Mouse (Mus musculus) stomach, embryonic 16.5 days (tissue): ENCODE measurements around the gene Acsbg2. TPM values are rescaled to one million over a fixed set of nuclear protein-coding genes. Genes with fewer than 3 reads are reported as not detected.

Experiments
- ATAC-seq: fragments of 200-750 bp; cut with Nextera tagmentation; 2 replicates; pipeline ENCODE4 v1.8.0; 2017; ENCODE audit warnings: moderate number of reproducible peaks, moderate TSS enrichment; ENCODE audit not compliant: insufficient read depth, low FRiP score
- H3K27ac ChIP-seq: fragments of 300-500 bp; sonication (generic); 2 replicates; pipeline ENCODE4 v1.5.1; 2014; ENCODE audit warnings: low read length
- H3K27me3 ChIP-seq: fragments of 300-500 bp; sonication (generic); 2 replicates; pipeline ENCODE4 v1.6.1; 2014; ENCODE audit warnings: low read length, control low read depth, mixed read lengths; ENCODE audit not compliant: control insufficient read depth, insufficient read depth
- H3K36me3 ChIP-seq: fragments of 300-500 bp; sonication (generic); 2 replicates; pipeline ENCODE4 v1.6.1; 2014; ENCODE audit warnings: low read length; ENCODE audit not compliant: control insufficient read depth, insufficient read depth
- H3K4me1 ChIP-seq: fragments of 300-500 bp; sonication (generic); 2 replicates; pipeline ENCODE4 v1.6.1; 2014; ENCODE audit warnings: low read length, control low read depth, mixed read lengths; ENCODE audit not compliant: control insufficient read depth, insufficient read depth
- H3K4me2 ChIP-seq: fragments of 300-500 bp; sonication (generic); 2 replicates; pipeline ENCODE4 v1.6.1; 2014; ENCODE audit warnings: low read depth, low read length, mixed read lengths
- H3K4me3 ChIP-seq: fragments of 300-500 bp; sonication (generic); replicated peaks from 2 replicates; pipeline ENCODE4 v1.5.1; 2014; ENCODE audit warnings: mild to moderate bottlenecking, low read length
- H3K9ac ChIP-seq: fragments of 300-500 bp; sonication (generic); 2 replicates; pipeline ENCODE4 v1.6.1; 2014; ENCODE audit warnings: low read length
- H3K9me3 ChIP-seq: fragments of 300-500 bp; sonication (generic); replicated peaks from 2 replicates; pipeline ENCODE4 v1.6.1; 2016; ENCODE audit warnings: low read length, control low read depth; ENCODE audit not compliant: control insufficient read depth
- WGBS: fragments of 180-500 bp; shearing (Covaris S2); extraction: QIAGEN DNeasy Blood & Tissue Kit; methylation state at CpG from one replicate; pipeline ENCODE4 v1.1.7; 2014; 5-methylcytosine and 5-hydroxymethylcytosine counted together
- polyA plus RNA-seq: library from polyadenylated mRNA; unstranded; fragments of >200 nt; fragmentation: Nextera tagmentation; extraction: Ambion mirVana; gene quantifications from 2 replicates; pipeline ENCODE4 v1.2.1, GENCODE M21; 2015

The Acsbg2 gene
- polyA plus RNA-seq, 1 experiment from 2014 or later: not detected

GRCm38 (mm10) chr17:56897630-56898195 lies 23.5 kb upstream of the Acsbg2 start:
- no peak overlapping the region for H3K4me3 ChIP-seq
- ATAC-seq: peak; percentile 65; the same call in 1 of the 2 replicates
- H3K27ac ChIP-seq: no peak overlapping the region
- WGBS: 76% methylated on average over 7 of the region's 7 CpGs
- peaks cover 20% of the 10 kb centered on the region for H3K36me3 ChIP-seq
- H3K9me3 ChIP-seq: no peaks in the 10 kb centered on the region
- H3K9ac ChIP-seq: no peak overlapping the region
- no peak overlapping the region for H3K4me2 ChIP-seq
- H3K27me3 ChIP-seq: no peaks in the 10 kb centered on the region
- no peaks in the 10 kb centered on the region for H3K4me1 ChIP-seq

GRCm38 (mm10) chr17:56896513-56897129 lies 22.4 kb upstream of the Acsbg2 start:
- no peak overlapping the region for H3K4me2 ChIP-seq
- 87% methylated on average over 6 of the region's 6 CpGs for WGBS

GRCm38 (mm10) chr17:56895368-56895918 lies 21.2 kb upstream of the Acsbg2 start:
- no peak overlapping the region for H3K4me2 ChIP-seq
- ATAC-seq: no peak
- H3K9me3 ChIP-seq: no peaks in the 10 kb centered on the region
- no peak overlapping the region for H3K9ac ChIP-seq
- H3K4me3 ChIP-seq: no peak overlapping the region
- 90% methylated on average over 9 of the region's 9 CpGs for WGBS
- H3K27me3 ChIP-seq: no peaks in the 10 kb centered on the region
- peaks cover 35% of the 10 kb centered on the region for H3K36me3 ChIP-seq
- H3K27ac ChIP-seq: no peak overlapping the region
- no peaks in the 10 kb centered on the region for H3K4me1 ChIP-seq

More at GRCm38 (mm10) chr17:56896513-56897129, 22.4 kb upstream of the Acsbg2 start:
- no peaks in the 10 kb centered on the region for H3K27me3 ChIP-seq
- ATAC-seq: no peak
- H3K4me1 ChIP-seq: no peaks in the 10 kb centered on the region
- no peak overlapping the region for H3K4me3 ChIP-seq
- peaks cover 29% of the 10 kb centered on the region for H3K36me3 ChIP-seq
- no peak overlapping the region for H3K27ac ChIP-seq
- no peaks in the 10 kb centered on the region for H3K9me3 ChIP-seq
- H3K9ac ChIP-seq: no peak overlapping the region

GRCm38 (mm10) chr17:56890018-56890417 lies 15.8 kb upstream of the Acsbg2 start:
- no peak for ATAC-seq
- no peak overlapping the region for H3K27ac ChIP-seq
- no peak overlapping the region for H3K9ac ChIP-seq
- H3K4me1 ChIP-seq: no peaks in the 10 kb centered on the region
- no peak overlapping the region for H3K4me2 ChIP-seq
- no peaks in the 10 kb centered on the region for H3K9me3 ChIP-seq
- WGBS: 94% methylated on average over 2 of the region's 2 CpGs
- peaks cover 30% of the 10 kb centered on the region for H3K36me3 ChIP-seq
- no peak overlapping the region for H3K4me3 ChIP-seq
- no peaks in the 10 kb centered on the region for H3K27me3 ChIP-seq

GRCm38 (mm10) chr17:56888050-56888449 lies 13.8 kb upstream of the Acsbg2 start:
- no peak overlapping the region for H3K4me2 ChIP-seq
- H3K36me3 ChIP-seq: peaks cover 17% of the 10 kb centered on the region
- no peaks in the 10 kb centered on the region for H3K9me3 ChIP-seq
- H3K4me3 ChIP-seq: no peak overlapping the region
- 80% methylated on average over 2 of the region's 3 CpGs for WGBS
- no peak overlapping the region for H3K9ac ChIP-seq
- H3K27ac ChIP-seq: no peak overlapping the region
- ATAC-seq: no peak
- no peaks in the 10 kb centered on the region for H3K27me3 ChIP-seq
- peaks cover 4% of the 10 kb centered on the region; the same call in 1 of the 2 replicates for H3K4me1 ChIP-seq

- Histone ChIP-seq H3K9ac (no peak overlapping the region), H3K4me3 (no peak overlapping the region), H3K4me1 (peaks cover 4% of the 10 kb centered on the region; the same call in 1 of the 2 replicates), H3K9me3 (no peaks in the 10 kb centered on the region), H3K36me3 (no peaks in the 10 kb centered on the region), H3K27me3 (no peaks in the 10 kb centered on the region), H3K4me2 (no peak overlapping the region), H3K27ac (no peak overlapping the region)
- WGBS: 88% methylated on average over 17 of the region's 17 CpGs
- no peak for ATAC-seq
These were observed 10.6 kb upstream of the Acsbg2 start for GRCm38 (mm10) chr17:56884809-56885208.

GRCm38 (mm10) chr17:56884331-56884730 lies 10.1 kb upstream of the Acsbg2 start:
- Histone ChIP-seq H3K4me3 (no peak overlapping the region), H3K9me3 (no peaks in the 10 kb centered on the region), H3K9ac (no peak overlapping the region), H3K36me3 (no peaks in the 10 kb centered on the region), H3K27me3 (no peaks in the 10 kb centered on the region), H3K27ac (no peak overlapping the region), H3K4me1 (peaks cover 4% of the 10 kb centered on the region; the same call in 1 of the 2 replicates), H3K4me2 (no peak overlapping the region)
- no peak for ATAC-seq
- WGBS: 52% methylated on average over 5 of the region's 5 CpGs

GRCm38 (mm10) chr17:56883612-56884011 lies 9.4 kb upstream of the Acsbg2 start:
- peak; percentile 52; the same call in 1 of the 2 replicates for ATAC-seq
- H3K4me3 ChIP-seq: peak overlapping the region; percentile 23

GRCm38 (mm10) chr17:56877426-56877825 lies 3.2 kb upstream of the Acsbg2 start:
- 86% methylated on average over 19 of the region's 19 CpGs for WGBS
- H3K9me3 ChIP-seq: no peaks in the 10 kb centered on the region
- no peak for ATAC-seq

More at GRCm38 (mm10) chr17:56883612-56884011, 9.4 kb upstream of the Acsbg2 start:
- no peaks in the 10 kb centered on the region for H3K9me3 ChIP-seq
- no peaks in the 10 kb centered on the region for H3K36me3 ChIP-seq
- no peak overlapping the region for H3K27ac ChIP-seq
- 30% methylated on average over 17 of the region's 17 CpGs for WGBS
- H3K4me2 ChIP-seq: peak overlapping the region; percentile 25
- H3K4me1 ChIP-seq: peaks cover 4% of the 10 kb centered on the region; the same call in 1 of the 2 replicates
- no peaks in the 10 kb centered on the region for H3K27me3 ChIP-seq
- H3K9ac ChIP-seq: 0 out of 2 replicates have a peak overlapping the region, but pooled peaks have one; percentile 16

More at GRCm38 (mm10) chr17:56877426-56877825, 3.2 kb upstream of the Acsbg2 start:
- Histone ChIP-seq H3K4me2 (no peak overlapping the region), H3K27me3 (no peaks in the 10 kb centered on the region), H3K4me1 (no peaks in the 10 kb centered on the region), H3K36me3 (no peaks in the 10 kb centered on the region), H3K4me3 (no peak overlapping the region), H3K27ac (no peak overlapping the region), H3K9ac (no peak overlapping the region)
